Mouse (Mus musculus) liver, postnatal 0 days (tissue): ENCODE results near the gene Coro2b.

Experiments used
- CTCF ChIP-seq: sonication (generic); IDR thresholded peaks from 2 replicates; pipeline ENCODE4 v1.5.1; 2016; ENCODE audit warnings: antibody characterized with exemption, low read depth
- EP300 ChIP-seq: IDR thresholded peaks from 2 replicates; pipeline ENCODE4 v1.6.1; 2016; ENCODE audit warnings: antibody characterized with exemption, low read depth, mild to moderate bottlenecking

DNA sequence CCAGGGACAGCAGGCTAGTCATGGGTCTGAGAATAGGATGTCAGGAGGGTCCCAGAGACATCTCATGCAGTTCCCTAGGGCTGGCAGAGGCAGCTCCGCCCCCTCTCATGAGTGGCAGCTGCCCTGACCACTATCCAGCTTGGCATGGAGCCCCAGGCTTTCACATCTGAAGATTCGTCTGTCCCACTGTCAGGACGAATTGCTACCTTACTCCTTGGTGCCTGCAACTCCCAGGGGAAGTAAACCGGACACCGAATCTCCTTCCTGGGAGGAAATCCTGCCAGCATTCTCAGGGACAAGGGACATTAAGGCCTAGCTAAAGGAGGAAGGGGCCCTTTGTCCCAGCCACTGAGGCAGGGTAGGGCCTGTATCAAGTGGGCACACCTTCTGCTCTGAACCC is 14.6 kb downstream of the Coro2b start:
- no peak for TF ChIP-seq CTCF
- no peak for TF ChIP-seq EP300
